Mouse (Mus musculus) activated CD4-positive, CD25-positive, alpha-beta regulatory T cell, adult 9 weeks (primary cell): ENCODE data around the gene Emx2. TPM values are rescaled to one million over a fixed set of nuclear protein-coding genes. Genes with fewer than 3 reads are reported as not detected.

Experiments used
- polyA plus RNA-seq: library from polyadenylated mRNA; unstranded; fragments of 100-300 nt; shearing (Covaris generic); gene quantifications from one replicate; pipeline ENCODE4 v1.2.1, GENCODE M21; 2017

The Emx2 gene
- not detected for polyA plus RNA-seq

DNA sequence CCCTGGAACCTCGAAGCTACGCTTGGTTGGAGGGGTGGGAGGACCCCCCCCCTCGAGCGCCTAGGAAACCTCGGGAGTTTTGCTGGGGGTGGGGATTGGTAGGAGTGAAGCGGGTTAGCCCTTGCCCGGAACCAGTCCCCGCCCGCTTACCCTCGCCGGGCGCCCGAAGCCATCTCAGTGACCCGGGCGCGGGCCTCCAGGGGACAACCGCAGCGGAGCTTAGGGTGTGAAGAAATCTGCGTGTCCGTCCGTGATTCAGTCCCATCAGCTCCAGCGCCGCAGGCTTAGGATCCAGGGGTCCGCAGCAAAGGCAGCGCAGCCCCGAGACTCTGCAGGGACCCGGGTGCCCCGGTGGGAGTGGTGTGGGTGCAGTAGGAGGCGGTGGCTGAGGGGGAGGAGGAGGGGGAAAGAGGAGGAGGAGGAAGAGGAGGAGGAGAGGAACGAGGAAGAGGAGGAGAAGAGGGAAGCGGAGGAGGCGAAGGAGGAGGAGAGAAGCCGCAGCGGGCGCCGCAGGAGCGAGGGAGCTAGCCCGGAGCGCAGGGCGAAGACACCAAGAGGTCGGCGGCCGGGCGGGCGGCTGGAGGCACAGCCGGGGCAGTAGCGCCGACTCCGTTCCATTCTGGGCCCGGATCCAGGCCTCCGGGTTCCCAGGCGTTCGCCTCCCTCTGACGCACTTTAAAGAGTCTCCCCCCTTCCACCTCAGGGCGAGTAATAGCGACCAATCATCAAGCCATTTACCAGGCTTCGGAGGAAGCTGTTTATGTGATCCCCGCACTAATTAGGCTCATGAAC lies at the start of gene Emx2:
Emx2 (plus strand) TSS at position 422 of the 792 bp plus-strand sequence.

Other genes with a start within 250 kb of the Emx2 start
- gene Kcnk18, start 239.2 kb upstream of the Emx2 start, polyA plus RNA-seq = not detected
- 5.3 TPM for gene Slc18a2, start 197.5 kb upstream of the Emx2 start, polyA plus RNA-seq
- gene Rps12-ps3, start 136.1 kb upstream of the Emx2 start, polyA plus RNA-seq = 111 TPM
- 7.7 TPM for gene Pdzd8, start 112.6 kb upstream of the Emx2 start, polyA plus RNA-seq